In the genomic region with DNA sequence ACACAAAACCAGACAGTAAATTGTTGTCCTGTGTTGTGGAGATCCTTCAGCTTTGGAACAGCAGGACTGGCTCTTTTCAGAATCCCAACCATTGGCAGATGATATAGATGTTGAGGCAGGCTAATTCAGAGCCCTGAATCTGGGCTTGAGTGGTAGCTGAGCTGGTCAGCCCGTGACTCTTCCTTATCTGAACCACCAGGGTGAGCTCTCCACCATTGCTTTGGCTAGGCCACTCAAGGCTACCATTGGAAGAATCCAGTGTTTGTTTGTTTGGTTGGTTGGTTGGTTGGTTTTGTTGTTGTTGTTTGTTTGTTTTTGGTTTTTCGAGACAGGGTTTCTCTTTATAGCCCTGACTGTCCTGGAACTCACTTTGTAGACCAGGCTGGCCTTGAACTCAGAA, we compare ENCODE assay signal across 8 mouse cellular contexts. TPM values are rescaled to one million over a fixed set of nuclear protein-coding genes. Genes with fewer than 3 reads are reported as not detected.
DNase-seq lines count a peak whose midpoint lies in the region; ATAC-seq and TF ChIP-seq lines count a peak whose summit lies in the region.

No protein-coding gene starts in this region.

- H3K4me2 ChIP-seq in heart, postnatal 0 days (ENCODE audit: low read depth, low read length), result no peak overlapping the region
- no peak overlapping the region for H3K4me2 ChIP-seq in hindbrain, embryonic 11.5 days (replicated peaks; ENCODE audit: low read depth, low read length)

- no peak for DNase-seq in heart, postnatal 0 days (ENCODE audit: low spot score)
- DNase-seq in heart, adult 11 months, result no peak
- DNase-seq in lung, postnatal 14 days, result peak; percentile 28
- no peak for DNase-seq in urinary bladder, postnatal 14 days (ENCODE audit: low spot score)
- no peak for DNase-seq in embryo, embryonic 9.5 days (ENCODE audit: extremely low spot score)
- DNase-seq in hindbrain, embryonic 11.5 days (ENCODE audit: low spot score), result no peak

- TF ChIP-seq POLR2A in embryonic fibroblast, embryonic 13.5 days (IDR thresholded peaks at IDR 0.05; ENCODE audit: low read depth, low read length), result no peak

- H3K4me3 ChIP-seq in heart, postnatal 0 days (ENCODE audit: low read depth, low read length), result no peak overlapping the region
- no peak overlapping the region for H3K4me3 ChIP-seq in E14TG2a.4 (replicated peaks; ENCODE audit: low read length)
- no peak overlapping the region for H3K4me3 ChIP-seq in embryonic fibroblast, embryonic 13.5 days (ENCODE audit: insufficient read depth, low read length)
- no peak overlapping the region for H3K4me3 ChIP-seq in hindbrain, embryonic 11.5 days (ENCODE audit: low read depth, low read length)

- no peak overlapping the region for H3K9ac ChIP-seq in heart, postnatal 0 days (replicated peaks; ENCODE audit: low read depth, low read length)
- H3K9ac ChIP-seq in hindbrain, embryonic 11.5 days (ENCODE audit: low read depth, low read length), result no peak overlapping the region

- 56% methylated on average over 2 of the region's 2 CpGs for WGBS in heart, postnatal 0 days
- 87% methylated on average over 2 of the region's 2 CpGs for WGBS in hindbrain, embryonic 11.5 days

- peaks cover 9% of the 10 kb centered on the region; the same call in 1 of the 2 replicates for H3K36me3 ChIP-seq in heart, postnatal 0 days (replicated peaks; ENCODE audit: control insufficient read depth, insufficient read depth, low read length)
- no peaks in the 10 kb centered on the region for H3K36me3 ChIP-seq in E14TG2a.4 (ENCODE audit: insufficient read depth, low read length)
- no peaks in the 10 kb centered on the region for H3K36me3 ChIP-seq in hindbrain, embryonic 11.5 days (ENCODE audit: control insufficient read depth, insufficient read depth, low read length)

- no peaks in the 10 kb centered on the region for H3K4me1 ChIP-seq in heart, postnatal 0 days (ENCODE audit: control insufficient read depth, insufficient read depth)
- H3K4me1 ChIP-seq in E14TG2a.4 (replicated peaks; ENCODE audit: low read depth, low read length), result no peaks in the 10 kb centered on the region
- H3K4me1 ChIP-seq in embryonic fibroblast, embryonic 13.5 days (ENCODE audit: control insufficient read depth, insufficient read depth, low read length), result no peaks in the 10 kb centered on the region
- H3K4me1 ChIP-seq in hindbrain, embryonic 11.5 days (replicated peaks; ENCODE audit: control insufficient read depth, insufficient read depth, low read length), result no peaks in the 10 kb centered on the region

- peak; percentile 40 for TF ChIP-seq CTCF in heart, postnatal 0 days (IDR thresholded peaks at IDR 0.05; ENCODE audit: low read depth)
- TF ChIP-seq CTCF in E14TG2a.4 (conservative IDR thresholded peaks at IDR 0.05; ENCODE audit: low read length), result peak; percentile 8; the same call in 1 of the 2 replicates
- TF ChIP-seq CTCF in embryonic fibroblast, embryonic 13.5 days (IDR thresholded peaks at IDR 0.05; ENCODE audit: borderline replicate concordance, insufficient read depth, low read length), result peak; percentile 41; the same call in 1 of the 2 replicates

- no peaks in the 10 kb centered on the region for H3K9me3 ChIP-seq in heart, postnatal 0 days (replicated peaks; ENCODE audit: control insufficient read depth, low read length)
- no peaks in the 10 kb centered on the region for H3K9me3 ChIP-seq in E14TG2a.4 (ENCODE audit: low read length)
- H3K9me3 ChIP-seq in hindbrain, embryonic 11.5 days (ENCODE audit: control insufficient read depth, low read length), result no peaks in the 10 kb centered on the region

- ATAC-seq in heart, postnatal 0 days (ENCODE audit: insufficient read depth, low read depth), result no peak
- ATAC-seq in hindbrain, embryonic 11.5 days (ENCODE audit: low FRiP score), result no peak

- TF ChIP-seq EP300 in heart, postnatal 0 days (IDR thresholded peaks at IDR 0.05; ENCODE audit: low read depth), result no peak

- no peaks in the 10 kb centered on the region for H3K27me3 ChIP-seq in heart, postnatal 0 days (ENCODE audit: control insufficient read depth, insufficient read depth, low read length)
- H3K27me3 ChIP-seq in E14TG2a.4 (ENCODE audit: insufficient read depth, low read length), result no peaks in the 10 kb centered on the region
- H3K27me3 ChIP-seq in hindbrain, embryonic 11.5 days (ENCODE audit: control insufficient read depth, insufficient read depth, low read length), result no peaks in the 10 kb centered on the region

- H3K27ac ChIP-seq in heart, postnatal 0 days (ENCODE audit: low read depth), result no peak overlapping the region
- no peak overlapping the region for H3K27ac ChIP-seq in embryonic fibroblast, embryonic 13.5 days (ENCODE audit: insufficient read depth, low read length)
- H3K27ac ChIP-seq in hindbrain, embryonic 11.5 days (ENCODE audit: low read depth, low read length), result no peak overlapping the region

RNA-seq across cellular contexts. Expression of a gene that starts 41.0 kb away (rescaled TPM):
- 15.0 and 26.9 TPM in 2 replicates for total RNA-seq in heart, postnatal 0 days (2014; rRNA removed; ENCODE audit: low replicate concordance)
- polyA plus RNA-seq in heart, postnatal 0 days (2015; fragmentation: Nextera tagmentation; extraction: Ambion mirVana), result 10.7 and 12.1 TPM in 2 replicates
- 17.3 and 23.2 TPM in 2 replicates for polyA plus RNA-seq in embryonic fibroblast, embryonic 13.5 days (2011; ENCODE audit: insufficient read length, low read depth, missing spikeins)
- 51.0 and 53.7 TPM in 2 replicates for polyA plus RNA-seq in hindbrain, embryonic 11.5 days (2014; fragmentation: Nextera tagmentation; extraction: Ambion mirVana)

RNA-seq across cellular contexts. Expression of a gene that starts 51.5 kb away (rescaled TPM):
- 44.3 and 44.5 TPM in 2 replicates for total RNA-seq in heart, postnatal 0 days (2014; rRNA removed; ENCODE audit: low replicate concordance)
- 34.5 and 38.9 TPM in 2 replicates for polyA plus RNA-seq in heart, postnatal 0 days (2015; fragmentation: Nextera tagmentation; extraction: Ambion mirVana)
- polyA plus RNA-seq in embryonic fibroblast, embryonic 13.5 days (2011; ENCODE audit: insufficient read length, low read depth, missing spikeins), result 6.5 and 7.1 TPM in 2 replicates
- 15.8 and 18.2 TPM in 2 replicates for polyA plus RNA-seq in hindbrain, embryonic 11.5 days (2014; fragmentation: Nextera tagmentation; extraction: Ambion mirVana)
